Mouse (Mus musculus): ENCODE results near the gene Adgrv1. TPM values are rescaled to one million over a fixed set of nuclear protein-coding genes. Genes with fewer than 3 reads are reported as not detected.

Adgrv1 gene
- polyA plus RNA-seq, 1 experiment from 2014 or later: 14.7 TPM

DNA sequence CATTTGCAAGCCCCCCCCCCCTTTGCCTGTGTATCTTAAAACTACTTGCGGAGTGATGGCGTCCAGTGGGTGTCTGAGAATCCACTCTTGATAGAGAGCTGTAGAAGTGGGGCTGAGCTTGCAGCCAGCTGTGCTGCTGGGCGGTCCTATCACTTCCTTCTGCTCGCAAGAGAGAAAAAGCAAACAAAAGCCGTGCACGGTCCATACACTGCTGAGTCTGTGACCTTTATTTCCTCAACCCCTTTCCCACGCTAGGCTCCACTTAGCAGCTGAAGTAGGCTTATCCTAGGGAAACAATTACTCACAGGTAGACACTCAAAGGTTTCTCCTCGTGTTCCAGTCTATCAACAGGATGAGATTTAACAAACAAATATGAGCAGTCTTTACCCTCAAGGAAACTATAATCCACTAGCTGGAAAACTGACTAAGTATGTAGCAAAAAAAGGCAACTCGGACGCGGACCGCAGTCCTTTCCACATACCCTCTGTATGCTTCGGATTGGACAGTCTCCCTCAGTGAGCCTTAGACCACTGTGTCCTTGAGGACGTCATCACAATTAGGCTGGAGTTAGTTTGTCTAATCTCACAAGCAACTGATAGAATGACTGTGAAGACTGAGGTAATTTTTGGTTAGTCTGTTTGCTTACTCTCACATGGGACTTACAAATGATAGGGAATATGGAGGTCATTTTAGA lies 281.3 kb downstream of the Adgrv1 start:
- Histone ChIP-seq H3K4me1 (ENCODE audit: control insufficient read depth, insufficient read depth, low read length) (no peaks in the 10 kb centered on the region), H3K4me3 (ENCODE audit: low read depth, low read length) (no peak overlapping the region), H3K27me3 (replicated peaks; ENCODE audit: control insufficient read depth, insufficient read depth, low read length) (no peaks in the 10 kb centered on the region), H3K9me3 (replicated peaks; ENCODE audit: control insufficient read depth, low read length) (no peaks in the 10 kb centered on the region), H3K36me3 (ENCODE audit: control insufficient read depth, insufficient read depth, low read length) (no peaks in the 10 kb centered on the region), H3K27ac (ENCODE audit: low read depth, low read length) (no peak overlapping the region), H3K4me2 (ENCODE audit: low read length) (no peak overlapping the region), H3K9ac (ENCODE audit: low read length) (no peak overlapping the region)
- peak; percentile 46; the same call in 1 of the 2 replicates for ATAC-seq
- DNase-seq (ENCODE audit: low spot score): peak; percentile 22
- 53% methylated on average over 14 of the region's 14 CpGs for WGBS

GRCm38 (mm10) chr13:81347261-81347980 lies 285.5 kb downstream of the Adgrv1 start:
- Histone ChIP-seq H3K27me3 (replicated peaks; ENCODE audit: control insufficient read depth, insufficient read depth, low read length) (no peaks in the 10 kb centered on the region), H3K4me3 (ENCODE audit: low read depth, low read length) (no peak overlapping the region), H3K9ac (ENCODE audit: low read length) (no peak overlapping the region), H3K9me3 (replicated peaks; ENCODE audit: control insufficient read depth, low read length) (no peaks in the 10 kb centered on the region), H3K27ac (ENCODE audit: low read depth, low read length) (no peak overlapping the region), H3K4me2 (ENCODE audit: low read length) (no peak overlapping the region), H3K4me1 (ENCODE audit: control insufficient read depth, insufficient read depth, low read length) (no peaks in the 10 kb centered on the region), H3K36me3 (ENCODE audit: control insufficient read depth, insufficient read depth, low read length) (no peaks in the 10 kb centered on the region)
- DNase-seq (ENCODE audit: low spot score): no peak
- WGBS: 87% methylated on average over 15 of the region's 15 CpGs
- ATAC-seq: no peak

- no peak overlapping the region for H3K9ac ChIP-seq (ENCODE audit: low read length)
- no peaks in the 10 kb centered on the region for H3K36me3 ChIP-seq (ENCODE audit: control insufficient read depth, insufficient read depth, low read length)
- no peak overlapping the region for H3K27ac ChIP-seq (ENCODE audit: low read depth, low read length)
- no peaks in the 10 kb centered on the region for H3K27me3 ChIP-seq (replicated peaks; ENCODE audit: control insufficient read depth, insufficient read depth, low read length)
- no peak for ATAC-seq
- WGBS: 70% methylated on average over 2 of the region's 2 CpGs
- H3K4me1 ChIP-seq (ENCODE audit: control insufficient read depth, insufficient read depth, low read length): no peaks in the 10 kb centered on the region
- no peak overlapping the region for H3K4me3 ChIP-seq (ENCODE audit: low read depth, low read length)
- no peaks in the 10 kb centered on the region for H3K9me3 ChIP-seq (replicated peaks; ENCODE audit: control insufficient read depth, low read length)
- no peak for DNase-seq (ENCODE audit: low spot score)
- no peak overlapping the region for H3K4me2 ChIP-seq (ENCODE audit: low read length)
Observed at GRCm38 (mm10) chr13:81342987-81343596, 289.9 kb downstream of the Adgrv1 start.

- Histone ChIP-seq H3K36me3 (ENCODE audit: control insufficient read depth, insufficient read depth, low read length) (no peaks in the 10 kb centered on the region), H3K4me3 (ENCODE audit: low read depth, low read length) (no peak overlapping the region), H3K9me3 (replicated peaks; ENCODE audit: control insufficient read depth, low read length) (no peaks in the 10 kb centered on the region), H3K4me2 (ENCODE audit: low read length) (no peak overlapping the region), H3K27ac (ENCODE audit: low read depth, low read length) (no peak overlapping the region), H3K4me1 (ENCODE audit: control insufficient read depth, insufficient read depth, low read length) (no peaks in the 10 kb centered on the region), H3K27me3 (replicated peaks; ENCODE audit: control insufficient read depth, insufficient read depth, low read length) (no peaks in the 10 kb centered on the region), H3K9ac (ENCODE audit: low read length) (no peak overlapping the region)
- no peak for ATAC-seq
- 75% methylated on average over 1 of the region's 1 CpGs for WGBS
- no peak for DNase-seq (ENCODE audit: low spot score)
Observed at GRCm38 (mm10) chr13:81335241-81335640, 297.7 kb downstream of the Adgrv1 start.

GRCm38 (mm10) chr13:81332018-81332417 lies 300.9 kb downstream of the Adgrv1 start:
- DNase-seq (ENCODE audit: low spot score): no peak
- Histone ChIP-seq H3K27me3 (replicated peaks; ENCODE audit: control insufficient read depth, insufficient read depth, low read length) (no peaks in the 10 kb centered on the region), H3K4me2 (ENCODE audit: low read length) (no peak overlapping the region), H3K9ac (ENCODE audit: low read length) (no peak overlapping the region), H3K36me3 (ENCODE audit: control insufficient read depth, insufficient read depth, low read length) (no peaks in the 10 kb centered on the region), H3K27ac (ENCODE audit: low read depth, low read length) (no peak overlapping the region), H3K9me3 (replicated peaks; ENCODE audit: control insufficient read depth, low read length) (no peaks in the 10 kb centered on the region), H3K4me3 (ENCODE audit: low read depth, low read length) (no peak overlapping the region), H3K4me1 (ENCODE audit: control insufficient read depth, insufficient read depth, low read length) (no peaks in the 10 kb centered on the region)
- WGBS: 68% methylated on average over 3 of the region's 3 CpGs
- no peak for ATAC-seq

GRCm38 (mm10) chr13:81329762-81330161 lies 303.2 kb downstream of the Adgrv1 start:
- H3K4me2 ChIP-seq (ENCODE audit: low read length): no peak overlapping the region

DNA sequence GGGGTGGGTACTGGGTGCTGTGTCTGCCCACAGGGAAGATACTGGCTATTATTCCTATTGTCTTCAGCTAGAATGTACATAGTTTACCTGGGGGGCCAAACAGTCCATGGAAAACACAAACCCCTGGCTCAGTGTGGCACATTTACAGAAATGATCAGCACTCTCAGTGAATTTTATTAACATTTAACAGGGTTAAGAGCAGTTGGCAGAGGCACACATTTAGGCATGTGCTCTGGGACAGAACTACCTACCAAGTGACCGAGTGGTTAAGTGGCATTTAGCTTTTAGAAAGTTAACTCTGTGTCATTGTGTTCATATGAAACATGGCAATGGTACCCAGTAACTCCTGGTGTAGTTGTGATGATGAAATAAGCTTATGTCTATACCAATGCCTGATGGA lies 304.8 kb downstream of the Adgrv1 start:
- Histone ChIP-seq H3K4me1 (ENCODE audit: control insufficient read depth, insufficient read depth, low read length) (no peaks in the 10 kb centered on the region), H3K4me3 (ENCODE audit: low read depth, low read length) (no peak overlapping the region), H3K9me3 (replicated peaks; ENCODE audit: control insufficient read depth, low read length) (no peaks in the 10 kb centered on the region), H3K36me3 (ENCODE audit: control insufficient read depth, insufficient read depth, low read length) (no peaks in the 10 kb centered on the region), H3K27me3 (replicated peaks; ENCODE audit: control insufficient read depth, insufficient read depth, low read length) (no peaks in the 10 kb centered on the region), H3K27ac (ENCODE audit: low read depth, low read length) (no peak overlapping the region), H3K4me2 (ENCODE audit: low read length) (no peak overlapping the region), H3K9ac (ENCODE audit: low read length) (no peak overlapping the region)
- WGBS: 88% methylated on average over 1 of the region's 1 CpGs
- ATAC-seq (no peak), DNase-seq (ENCODE audit: low spot score) (no peak)

More at GRCm38 (mm10) chr13:81329762-81330161, 303.2 kb downstream of the Adgrv1 start:
- whole genome bisulfite sequencing: 90% methylated on average over 5 of the region's 5 CpGs
- Histone ChIP-seq H3K9me3 (replicated peaks; ENCODE audit: control insufficient read depth, low read length) (no peaks in the 10 kb centered on the region), H3K9ac (ENCODE audit: low read length) (no peak overlapping the region), H3K27ac (ENCODE audit: low read depth, low read length) (no peak overlapping the region), H3K4me1 (ENCODE audit: control insufficient read depth, insufficient read depth, low read length) (no peaks in the 10 kb centered on the region), H3K4me3 (ENCODE audit: low read depth, low read length) (no peak overlapping the region), H3K27me3 (replicated peaks; ENCODE audit: control insufficient read depth, insufficient read depth, low read length) (no peaks in the 10 kb centered on the region), H3K36me3 (ENCODE audit: control insufficient read depth, insufficient read depth, low read length) (no peaks in the 10 kb centered on the region)
- DNase-seq (ENCODE audit: low spot score): no peak
- no peak for ATAC-seq

GRCm38 (mm10) chr13:81325606-81326215 lies 307.2 kb downstream of the Adgrv1 start:
- WGBS: 93% methylated on average over 2 of the region's 2 CpGs
- DNase-seq (ENCODE audit: low spot score): no peak
- Histone ChIP-seq H3K4me1 (ENCODE audit: control insufficient read depth, insufficient read depth, low read length) (no peaks in the 10 kb centered on the region), H3K9ac (ENCODE audit: low read length) (no peak overlapping the region), H3K9me3 (replicated peaks; ENCODE audit: control insufficient read depth, low read length) (no peaks in the 10 kb centered on the region), H3K4me3 (ENCODE audit: low read depth, low read length) (no peak overlapping the region), H3K27ac (ENCODE audit: low read depth, low read length) (no peak overlapping the region), H3K27me3 (replicated peaks; ENCODE audit: control insufficient read depth, insufficient read depth, low read length) (no peaks in the 10 kb centered on the region), H3K36me3 (ENCODE audit: control insufficient read depth, insufficient read depth, low read length) (no peaks in the 10 kb centered on the region), H3K4me2 (ENCODE audit: low read length) (no peak overlapping the region)
- no peak for ATAC-seq

Measured in forebrain, embryonic 14.5 days (tissue).